10 mouse cellular contexts compared by ENCODE assay signal in the genomic region with DNA sequence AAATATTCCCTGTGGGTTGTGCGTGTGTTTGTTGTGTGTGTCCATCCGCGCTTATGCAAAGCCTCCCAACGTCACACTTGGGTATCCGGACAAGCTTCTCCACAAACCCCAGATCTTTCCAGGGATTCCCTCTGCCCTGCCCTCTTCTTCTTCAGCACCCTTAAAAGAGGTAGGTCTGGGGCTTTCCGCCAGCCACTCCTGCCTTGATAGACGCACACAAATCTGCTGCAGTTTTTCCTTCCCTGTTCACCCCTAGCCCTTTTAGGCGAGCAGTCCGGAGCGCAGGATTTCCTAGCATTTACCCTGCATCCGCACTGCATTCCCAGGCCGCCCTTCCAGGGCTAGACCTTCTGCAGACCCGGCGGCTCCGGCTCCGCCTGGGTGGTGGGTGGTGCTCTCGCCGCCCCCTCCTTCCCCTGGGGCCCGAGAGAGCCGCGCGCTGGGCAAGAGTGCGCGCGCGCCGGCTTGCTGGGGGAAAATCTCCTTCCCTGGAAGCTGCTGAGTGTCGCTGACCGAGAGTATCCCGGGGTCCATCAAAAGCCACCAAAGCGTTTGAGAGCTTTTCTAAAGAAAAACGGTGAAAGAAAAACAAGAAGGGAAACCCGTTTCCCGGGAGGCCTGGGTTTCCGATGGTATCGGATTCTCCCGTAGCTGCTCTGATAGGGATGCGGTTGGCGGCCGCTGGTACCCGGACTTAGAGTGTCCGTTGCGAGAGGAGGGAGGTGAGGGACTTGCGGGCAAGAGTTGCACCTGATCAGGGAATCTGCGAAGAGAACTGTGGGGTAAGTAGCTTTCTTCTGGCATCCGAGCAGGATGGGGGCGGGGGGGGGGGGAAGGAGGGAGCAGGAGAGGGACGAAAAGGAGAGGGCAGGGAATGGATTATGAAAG. TPM values are rescaled to one million over a fixed set of nuclear protein-coding genes. Genes with fewer than 3 reads are reported as not detected.
DNase-seq lines count a peak whose midpoint lies in the region; ATAC-seq lines count a peak whose summit lies in the region.
"Had no signal": no experiment of that assay in that cellular context is flagged by ENCODE, and none has a peak within 500 bp of the region (broad histone marks: within the 10 kb centered on the region; RNA-seq: fewer than 3 reads in every experiment).

A gene (plus strand): TSS at position 88 of the 888 bp plus-strand sequence.

- intact Hi-C loops in gastrocnemius, postnatal 14 days (cut with DNase I; ENCODE audit: low total_unique reads): no loop called here

- H3K27ac ChIP-seq in kidney, embryonic 15.5 days: no peak within 1 kb of the TSS
- H3K27ac ChIP-seq in limb, embryonic 10.5 days: no peak within 1 kb of the TSS

- under 1% methylated on average over 46 of the region's 48 CpGs for WGBS in kidney, embryonic 15.5 days
- WGBS in limb, embryonic 10.5 days: under 1% methylated on average over 47 of the region's 48 CpGs

- H3K9me3 ChIP-seq in kidney, embryonic 15.5 days (replicated peaks): no peaks in the 10 kb centered on the region
- H3K9me3 ChIP-seq in limb, embryonic 10.5 days (replicated peaks): no peaks in the 10 kb centered on the region

- ATAC-seq in kidney, embryonic 15.5 days (replicated peaks; ENCODE audit: low FRiP score): no peak

- peak within 1 kb of the TSS; percentile 43 for H3K4me3 ChIP-seq in kidney, embryonic 15.5 days (replicated peaks)
- peak within 1 kb of the TSS; percentile 50 for H3K4me3 ChIP-seq in limb, embryonic 10.5 days

- H3K4me2 ChIP-seq in kidney, embryonic 15.5 days: peak within 1 kb of the TSS; percentile 73

- H3K9ac ChIP-seq in kidney, embryonic 15.5 days: no peak within 1 kb of the TSS

- no peaks in the 10 kb centered on the region for H3K36me3 ChIP-seq in kidney, embryonic 15.5 days
- no peaks in the 10 kb centered on the region for H3K36me3 ChIP-seq in limb, embryonic 10.5 days
- H3K36me3 ChIP-seq: G1E had no signal

- H3K27me3 ChIP-seq in kidney, embryonic 15.5 days: peaks cover 69% of the 10 kb centered on the region
- H3K27me3 ChIP-seq in limb, embryonic 10.5 days (ENCODE audit: low read depth, poor library complexity, severe bottlenecking): peaks cover 71% of the 10 kb centered on the region

- peaks cover 22% of the 10 kb centered on the region for H3K4me1 ChIP-seq in kidney, embryonic 15.5 days
- H3K4me1 ChIP-seq in limb, embryonic 10.5 days: peaks cover 26% of the 10 kb centered on the region

- no peak for DNase-seq in kidney, adult 8-10 months
- DNase-seq in cerebellum, adult 9-11 months: peak; percentile 78
- DNase-seq in frontal cortex, postnatal 14 days (ENCODE audit: low spot score in 2 of 2): peak; percentile 9 to 33
- DNase-seq in limb, embryonic 10.5 days (ENCODE audit: low spot score): peak; percentile 46
- DNase-seq in right cerebral cortex, postnatal 14 days: peak; percentile 45
- DNase-seq in gastrocnemius, postnatal 14 days: no peak
- no peak for DNase-seq in adrenal gland, adult 2 months

RNA-seq across cellular contexts. Expression of the gene that starts here (rescaled TPM):
- polyA plus RNA-seq in kidney, embryonic 15.5 days (2015; fragmentation: Nextera tagmentation; extraction: Ambion mirVana): 0.05 and 0.08 TPM in 2 replicates
- polyA plus RNA-seq in limb, embryonic 10.5 days (2016; fragmentation: Nextera tagmentation; extraction: Ambion mirVana): 0.10 and 0.20 TPM in 2 replicates
- total RNA-seq in gastrocnemius, postnatal 14 days (2021): under 1 TPM in 1 of 2 experiments, not detected in 1; 0.33 TPM
- under 1 TPM in 1 of 2 experiments, not detected in 1; 0.14 TPM for total RNA-seq in adrenal gland, adult 2 months (2021)
- polyA plus RNA-seq in adrenal gland, adult 2 months (2012; rRNA removed): 0.07 TPM in 1 of 2 replicates, not detected in the other
- total RNA-seq: G1E; hematopoietic stem cell, adult 5-6 weeks had no signal
- polyA plus RNA-seq: G1E had no signal

Comparison
In these comparisons a context has a peak if more than half of its experiments do, and no peak if none do; other contexts are left out.
1. Peak in DNase-seq and H3K4me3 ChIP-seq in limb, embryonic 10.5 days; RNA of the gene not detected or under 1 TPM.
2. DNase-seq: peak in cerebellum, adult 9-11 months (single experiment), frontal cortex, postnatal 14 days (2 of 2) and right cerebral cortex, postnatal 14 days (single experiment); none in kidney, adult 8-10 months (0 of 2), gastrocnemius, postnatal 14 days (single experiment) and adrenal gland, adult 2 months (single experiment).